Mouse (Mus musculus): Measurements from ENCODE around the gene Tubd1.

The Tubd1 gene

GRCm38 (mm10) chr11:86570261-86570746, 25.5 kb downstream of the Tubd1 start:
- DNase-seq, result no peak

GRCm38 (mm10) chr11:86571047-86571855, 26.5 kb downstream of the Tubd1 start:
- DNase-seq, result no peak

- no peak for DNase-seq
These were observed 27.1 kb downstream of the Tubd1 start for GRCm38 (mm10) chr11:86571871-86572270.

GRCm38 (mm10) chr11:86572623-86573022, 27.8 kb downstream of the Tubd1 start:
- no peak for DNase-seq

- DNase-seq, result no peak
These were observed 28.9 kb downstream of the Tubd1 start for GRCm38 (mm10) chr11:86573646-86574231.

- no peak for DNase-seq
These were observed 29.6 kb downstream of the Tubd1 start for GRCm38 (mm10) chr11:86574408-86574807.

GRCm38 (mm10) chr11:86575632-86576378, 31.0 kb downstream of the Tubd1 start:
- DNase-seq, result no peak

- DNase-seq, result no peak
These were observed 32.4 kb downstream of the Tubd1 start for GRCm38 (mm10) chr11:86577231-86577630.

- no peak for DNase-seq
These were observed 33.5 kb downstream of the Tubd1 start for GRCm38 (mm10) chr11:86578106-86578808.

GRCm38 (mm10) chr11:86578809-86579730, 34.3 kb downstream of the Tubd1 start:
- DNase-seq, result no peak

GRCm38 (mm10) chr11:86579731-86580318, 35.0 kb downstream of the Tubd1 start:
- DNase-seq, result no peak

GRCm38 (mm10) chr11:86580319-86581113, 35.7 kb downstream of the Tubd1 start:
- DNase-seq, result no peak

- no peak for DNase-seq
These were observed 36.5 kb downstream of the Tubd1 start for GRCm38 (mm10) chr11:86581250-86581753.

GRCm38 (mm10) chr11:86581943-86582542, 37.3 kb downstream of the Tubd1 start:
- DNase-seq, result no peak

- DNase-seq, result no peak
These were observed 37.9 kb downstream of the Tubd1 start for GRCm38 (mm10) chr11:86582543-86583260.

GRCm38 (mm10) chr11:86583313-86583825, 38.6 kb downstream of the Tubd1 start:
- DNase-seq, result no peak

GRCm38 (mm10) chr11:86583990-86584897, 39.5 kb downstream of the Tubd1 start:
- no peak for DNase-seq
